In genomic region chr3:32333456-32334086, GRCm38 (mm10) we compare ENCODE assay signal across 8 mouse cellular contexts. TPM values are rescaled to one million over a fixed set of nuclear protein-coding genes. Genes with fewer than 3 reads are reported as not detected.
DNase-seq lines count a peak whose midpoint lies in the region; ATAC-seq lines count a peak whose summit lies in the region.

No protein-coding gene starts in this region.

- H3K4me3 ChIP-seq in limb, embryonic 13.5 days: no peak overlapping the region

- no peaks in the 10 kb centered on the region for H3K4me1 ChIP-seq in limb, embryonic 13.5 days

- WGBS in limb, embryonic 13.5 days: 38% methylated on average over 7 of the region's 7 CpGs

- no peaks in the 10 kb centered on the region for H3K9me3 ChIP-seq in limb, embryonic 13.5 days

- no peaks in the 10 kb centered on the region for H3K27me3 ChIP-seq in limb, embryonic 13.5 days

- peak; percentile 91 for ATAC-seq in granulocyte monocyte progenitor cell, adult 5-6 weeks (replicated peaks; ENCODE audit: poor library complexity, severe bottlenecking)
- peak; percentile 79 for ATAC-seq in limb, embryonic 13.5 days (ENCODE audit: low FRiP score, low read depth)
- peak; percentile 56 for ATAC-seq in monocyte, adult 5-6 weeks (replicated peaks; ENCODE audit: insufficient number of reproducible peaks, low FRiP score, low TSS enrichment, poor library complexity, severe bottlenecking)

- peak; percentile 41 to 42 for DNase-seq in urinary bladder, adult 18-20 months (ENCODE audit: low spot score in 2 of 2)
- no peak for DNase-seq in urinary bladder, adult 2 months (ENCODE audit: low spot score)
- DNase-seq in embryo, embryonic 10.5 days (ENCODE audit: low spot score): peak; percentile 90
- DNase-seq in kidney, adult 9 months: peak; percentile 85
- DNase-seq in spleen, postnatal 4 days (ENCODE audit: low spot score in 2 of 2): peak; percentile 55 to 82

- H3K9ac ChIP-seq in limb, embryonic 13.5 days: no peak overlapping the region

- H3K27ac ChIP-seq in limb, embryonic 13.5 days: no peak overlapping the region

- H3K4me2 ChIP-seq in limb, embryonic 13.5 days (replicated peaks): no peak overlapping the region

- no peaks in the 10 kb centered on the region for H3K36me3 ChIP-seq in limb, embryonic 13.5 days

RNA-seq across cellular contexts. Expression of gene Zmat3, which starts 32.2 kb away (rescaled TPM):
- 11.3 and 14.3 TPM in 2 replicates for polyA plus RNA-seq in urinary bladder, adult 2 months (2012; rRNA removed)
- total RNA-seq in granulocyte monocyte progenitor cell, adult 5-6 weeks (2014; fragmentation: Nextera tagmentation): 0.97 and 0.98 TPM in 2 replicates
- total RNA-seq in granulocyte monocyte progenitor cell, adult 5-6 weeks (2017): under 0.01 and 0.22 TPM in 2 replicates
- polyA plus RNA-seq in limb, embryonic 13.5 days (2015; fragmentation: Nextera tagmentation; extraction: Ambion mirVana): 5.5 and 5.7 TPM in 2 replicates
- 1.1 to 3.1 TPM (median 1.2 TPM) in 3 replicates for total RNA-seq in monocyte, adult 5-6 weeks (2017)
